Mouse (Mus musculus): ENCODE measurements around the gene Lrig1.

Lrig1 gene

GRCm38 (mm10) chr6:94618671-94619070, 81.3 kb downstream of the Lrig1 start:
- no peak for DNase-seq (ENCODE audit: low read depth)

GRCm38 (mm10) chr6:94615936-94616335, 84.0 kb downstream of the Lrig1 start:
- no peak for DNase-seq (ENCODE audit: low read depth)

GRCm38 (mm10) chr6:94614346-94614745, 85.6 kb downstream of the Lrig1 start:
- DNase-seq (ENCODE audit: low read depth), result no peak

- DNase-seq (ENCODE audit: low read depth), result no peak
Measured at GRCm38 (mm10) chr6:94613235-94613895, 86.6 kb downstream of the Lrig1 start.

- DNase-seq (ENCODE audit: low read depth), result no peak
Measured at GRCm38 (mm10) chr6:94604546-94604945, 95.4 kb downstream of the Lrig1 start.

GRCm38 (mm10) chr6:94604072-94604471, 95.9 kb downstream of the Lrig1 start:
- DNase-seq (ENCODE audit: low read depth), result no peak

GRCm38 (mm10) chr6:94601811-94602210, 98.1 kb downstream of the Lrig1 start:
- DNase-seq (ENCODE audit: low read depth), result no peak

GRCm38 (mm10) chr6:94601101-94601500, 98.9 kb downstream of the Lrig1 start:
- no peak for DNase-seq (ENCODE audit: low read depth)

- DNase-seq (ENCODE audit: low read depth), result no peak
Measured at GRCm38 (mm10) chr6:94599016-94599415, 100.9 kb downstream of the Lrig1 start.

GRCm38 (mm10) chr6:94598421-94598820, 101.5 kb downstream of the Lrig1 start:
- no peak for DNase-seq (ENCODE audit: low read depth)

- DNase-seq (ENCODE audit: low read depth), result peak; percentile 55
Measured at GRCm38 (mm10) chr6:94596761-94597485, 103.0 kb downstream of the Lrig1 start.

- no peak for DNase-seq (ENCODE audit: low read depth)
Measured at GRCm38 (mm10) chr6:94596051-94596760, 103.8 kb downstream of the Lrig1 start.

GRCm38 (mm10) chr6:94595206-94595605, 104.8 kb downstream of the Lrig1 start:
- no peak for DNase-seq (ENCODE audit: low read depth)

- DNase-seq (ENCODE audit: low read depth), result no peak
Measured at GRCm38 (mm10) chr6:94594711-94595110, 105.2 kb downstream of the Lrig1 start.

GRCm38 (mm10) chr6:94594096-94594665, 105.8 kb downstream of the Lrig1 start:
- DNase-seq (ENCODE audit: low read depth), result no peak

- no peak for DNase-seq (ENCODE audit: low read depth)
Measured at GRCm38 (mm10) chr6:94592710-94593109, 107.2 kb downstream of the Lrig1 start.

- DNase-seq (ENCODE audit: low read depth), result no peak
Measured at GRCm38 (mm10) chr6:94592243-94592642, 107.7 kb downstream of the Lrig1 start.

GRCm38 (mm10) chr6:94588365-94588764, 111.6 kb downstream of the Lrig1 start:
- DNase-seq (ENCODE audit: low read depth), result no peak

GRCm38 (mm10) chr6:94584976-94585375, 115.0 kb downstream of the Lrig1 start:
- no peak for DNase-seq (ENCODE audit: low read depth)

GRCm38 (mm10) chr6:94584147-94584695, 115.7 kb downstream of the Lrig1 start:
- no peak for DNase-seq (ENCODE audit: low read depth)

- no peak for DNase-seq (ENCODE audit: low read depth)
Measured at GRCm38 (mm10) chr6:94582055-94582454, 117.9 kb downstream of the Lrig1 start.

GRCm38 (mm10) chr6:94577991-94578390, 122.0 kb downstream of the Lrig1 start:
- DNase-seq (ENCODE audit: low read depth), result no peak
